Mouse (Mus musculus): ENCODE measurements at regions not wholly inside any gene's neighbourhood (a gene's known extent, or its start where the extent isn't known, plus 50 kb on each side); places are given as distances from the start of the nearest gene placed in this dataset.
A peak's percentile ranks its signal among the peaks of the same experiment; 100 is the strongest.

DNA sequence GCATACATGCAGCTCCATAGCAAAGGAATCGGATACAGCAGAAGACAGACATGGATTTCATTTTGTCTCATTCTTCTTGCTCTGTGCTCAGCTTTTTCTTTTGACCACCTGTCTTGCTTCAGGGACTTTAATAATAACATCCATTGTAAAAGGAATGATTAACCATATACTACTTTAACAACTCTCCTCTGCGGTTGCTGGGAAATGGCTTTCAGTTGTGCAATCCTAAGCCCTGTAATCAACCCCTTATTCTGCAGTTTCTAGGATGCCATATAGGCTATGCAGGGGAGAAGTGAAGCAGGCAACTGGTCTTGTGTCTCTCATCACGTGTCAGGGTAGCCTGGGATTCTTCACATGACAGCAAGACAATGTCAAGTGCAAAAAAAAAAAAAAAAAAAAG, 135.8 kb upstream of the Igf1 start:
- DNase-seq (ENCODE audit: low spot score) = no peak

DNA sequence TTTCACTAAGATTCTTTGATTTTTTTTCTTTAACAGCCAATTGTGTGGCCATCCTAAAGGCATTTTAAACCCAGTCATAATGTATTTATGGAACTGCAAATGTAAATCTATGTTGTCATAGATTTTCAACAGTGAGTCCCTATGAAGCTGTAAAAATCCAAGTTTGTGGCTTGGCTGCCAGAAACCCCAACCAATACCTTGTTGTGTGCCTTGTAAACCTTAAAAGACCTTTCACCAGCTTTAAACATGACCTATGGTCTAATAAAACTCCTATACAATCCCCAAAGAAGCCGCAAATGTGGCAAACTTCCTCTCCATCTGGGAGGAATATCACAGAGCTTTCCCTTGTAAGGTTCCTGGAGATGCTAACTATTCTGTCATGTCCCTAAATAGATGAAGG, 125.4 kb upstream of the Igf1 start:
- no peak for DNase-seq (ENCODE audit: low spot score)

DNA sequence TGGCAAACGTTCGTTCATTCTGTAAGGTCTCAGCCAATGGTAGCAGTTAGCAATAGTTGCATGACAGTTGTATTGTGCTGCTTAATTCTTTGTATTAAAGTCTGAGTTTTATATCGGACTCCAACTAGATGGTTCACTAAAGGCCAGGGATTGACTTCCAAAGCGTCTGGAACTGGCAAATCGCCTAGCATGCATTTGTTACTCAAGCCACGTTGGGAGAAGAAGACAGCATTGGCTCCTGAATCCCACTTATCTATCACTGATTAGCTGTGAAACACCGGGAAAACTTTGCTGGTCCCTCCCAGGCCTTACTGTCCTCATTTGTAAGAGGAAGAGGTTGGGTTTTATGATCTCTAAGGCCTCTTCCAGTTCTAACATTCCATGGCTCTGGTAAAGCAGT, 124.8 kb upstream of the Igf1 start:
- peak; percentile 7 for DNase-seq (ENCODE audit: low spot score)

DNA sequence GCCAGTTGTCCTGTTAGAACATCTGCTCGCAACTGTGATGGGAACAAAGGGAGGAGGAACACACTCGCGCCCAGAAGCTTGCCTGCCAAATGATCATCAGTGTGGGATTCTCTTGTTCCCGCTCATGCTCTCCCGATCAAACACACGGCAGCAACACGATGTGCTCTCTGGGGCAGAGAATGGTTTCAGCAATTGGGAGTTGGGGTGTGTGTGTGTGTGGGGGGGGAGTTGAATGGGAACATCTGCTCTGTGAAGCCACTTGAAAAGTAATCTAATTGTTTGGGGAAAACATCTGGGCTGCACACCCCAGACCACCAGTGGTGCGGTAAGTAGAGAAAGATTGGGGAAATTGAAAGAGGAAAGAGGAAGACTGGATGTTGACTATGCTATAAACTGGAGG, 117.7 kb upstream of the Igf1 start:
- DNase-seq (ENCODE audit: low spot score) = peak; percentile 55

DNA sequence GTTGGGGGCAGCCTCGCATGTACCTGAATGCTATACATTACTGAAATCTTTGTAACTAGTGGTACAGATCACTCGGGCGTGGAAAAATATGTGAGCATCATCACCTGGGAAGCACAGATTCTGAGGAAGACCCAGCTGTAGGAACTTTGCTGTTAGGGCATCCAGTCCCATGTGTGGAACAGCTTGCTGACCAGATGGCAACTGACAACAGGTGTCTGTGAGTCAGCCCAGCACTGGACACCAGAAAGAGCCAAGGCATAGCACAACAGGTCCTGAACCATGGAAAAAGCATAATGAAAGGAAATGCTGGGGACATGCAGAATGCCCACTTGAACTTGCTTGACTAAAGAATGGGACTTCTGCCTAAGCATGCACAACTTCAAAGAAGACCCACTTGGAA, 115.3 kb upstream of the Igf1 start:
- no peak for DNase-seq (ENCODE audit: low spot score)

DNA sequence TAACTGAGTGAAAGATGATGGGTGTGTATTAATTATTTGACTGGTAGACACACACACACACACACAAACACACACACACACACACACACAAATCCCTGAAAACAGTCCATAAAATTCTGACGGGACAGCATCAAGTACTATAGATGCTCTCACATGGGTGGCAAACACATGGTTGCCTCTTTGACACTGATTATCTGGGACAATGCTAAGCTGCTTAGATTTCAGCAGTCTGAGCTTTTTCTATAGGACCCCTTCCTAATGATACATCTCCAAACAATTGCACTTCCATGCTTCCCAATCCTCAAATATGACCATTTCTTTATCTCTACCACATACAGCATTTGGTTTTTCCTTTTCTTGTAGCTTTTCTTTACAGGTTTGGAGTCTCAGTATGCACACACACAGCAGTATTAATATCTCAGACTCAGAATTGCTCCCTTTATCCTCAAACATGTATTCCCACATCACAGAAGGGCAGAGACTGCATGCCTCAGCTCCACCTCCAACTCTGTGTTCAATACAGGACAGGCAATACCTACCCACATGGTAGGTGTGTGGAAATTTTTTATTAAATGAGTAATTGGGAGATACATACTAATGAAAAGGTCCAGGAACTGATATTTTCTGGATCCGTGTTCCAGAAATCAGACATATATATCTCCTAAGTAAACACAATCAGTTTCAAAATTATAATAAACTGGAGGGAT, 110.1 kb upstream of the Igf1 start:
- DNase-seq (ENCODE audit: low spot score) = no peak

DNA sequence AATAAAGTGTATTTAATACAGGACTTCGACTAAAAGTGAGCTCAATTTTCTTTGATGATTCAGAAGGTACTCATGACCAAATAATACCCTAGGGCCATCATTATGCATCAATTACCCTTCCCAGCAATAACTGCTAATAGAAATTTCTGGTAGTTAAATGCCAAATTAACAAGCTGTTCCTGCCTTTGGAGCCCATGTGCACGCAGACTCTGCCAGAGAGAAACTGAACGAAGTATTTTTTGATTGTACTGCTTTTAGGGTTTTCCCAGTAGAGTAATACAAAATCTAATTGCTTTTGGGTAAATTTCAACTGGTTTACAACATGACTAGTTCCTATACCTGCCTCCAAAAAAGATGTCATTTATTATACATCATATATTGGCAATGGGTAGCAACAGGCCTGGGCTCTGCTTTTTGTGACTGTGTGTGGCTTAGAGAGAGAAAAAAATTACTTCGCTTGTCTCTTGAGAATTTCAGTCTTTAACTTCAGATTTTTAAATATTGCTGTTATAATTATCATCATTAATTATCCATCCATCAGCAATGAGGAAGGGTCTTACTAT, 109.4 kb upstream of the Igf1 start:
- no peak for DNase-seq (ENCODE audit: low spot score)

DNA sequence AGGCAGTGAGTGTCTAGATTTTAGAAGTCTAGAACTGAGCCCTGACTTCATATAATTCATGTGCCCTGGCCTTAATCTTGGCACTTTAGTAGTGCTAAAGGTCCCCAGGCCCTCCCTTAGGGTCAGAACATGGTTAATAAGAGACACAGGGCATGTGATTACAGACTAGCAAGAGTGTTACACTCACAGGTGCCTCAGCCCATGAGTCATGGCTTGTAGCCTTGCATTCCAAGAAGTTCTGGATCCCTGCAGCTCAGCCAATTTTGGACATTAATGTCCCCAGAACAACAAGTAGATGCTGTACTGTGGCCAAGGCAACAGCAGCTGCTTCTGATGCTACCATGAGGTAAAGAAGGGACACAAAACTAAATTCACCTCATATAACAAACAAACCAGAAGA, 107.7 kb upstream of the Igf1 start:
- DNase-seq (ENCODE audit: low spot score) = no peak

DNA sequence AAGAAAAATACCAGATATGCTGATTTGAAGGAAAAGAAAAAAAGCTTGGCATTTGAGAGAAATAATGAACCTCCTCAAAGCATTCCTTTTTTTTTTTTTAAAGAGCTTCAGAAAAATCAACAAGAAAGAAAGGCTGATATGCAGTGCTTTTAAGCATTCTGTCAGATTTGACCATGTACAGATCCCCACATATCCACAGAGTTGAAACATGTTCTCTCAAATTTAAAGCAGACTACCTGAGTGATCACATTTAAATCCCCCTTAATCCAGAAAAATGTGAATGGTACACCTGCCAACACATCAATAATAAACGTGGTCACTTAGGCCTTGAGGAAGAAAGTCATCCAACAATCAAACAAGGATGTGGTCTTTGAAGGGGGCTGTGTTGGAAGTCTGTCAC, 107.1 kb upstream of the Igf1 start:
- no peak for DNase-seq (ENCODE audit: low spot score)

DNA sequence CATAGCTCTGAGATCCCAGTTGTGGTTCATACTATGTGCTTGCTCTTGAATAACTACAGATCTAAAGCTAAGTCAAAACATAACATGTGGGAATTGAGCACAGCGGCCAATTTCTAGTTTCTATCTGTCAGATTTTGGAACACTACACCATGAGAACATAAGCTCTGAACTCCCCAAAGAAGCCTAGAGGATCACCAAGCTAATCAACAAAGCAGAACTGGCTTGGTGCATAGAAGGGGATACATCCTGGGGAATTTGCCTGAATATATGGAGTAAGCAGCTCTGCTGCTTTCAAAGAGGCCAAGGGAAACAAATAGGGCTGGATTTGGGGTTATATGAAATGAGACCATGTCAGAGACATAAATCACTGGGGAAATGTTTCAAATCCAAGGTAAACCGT, 105.9 kb upstream of the Igf1 start:
- no peak for DNase-seq (ENCODE audit: low spot score)

DNA sequence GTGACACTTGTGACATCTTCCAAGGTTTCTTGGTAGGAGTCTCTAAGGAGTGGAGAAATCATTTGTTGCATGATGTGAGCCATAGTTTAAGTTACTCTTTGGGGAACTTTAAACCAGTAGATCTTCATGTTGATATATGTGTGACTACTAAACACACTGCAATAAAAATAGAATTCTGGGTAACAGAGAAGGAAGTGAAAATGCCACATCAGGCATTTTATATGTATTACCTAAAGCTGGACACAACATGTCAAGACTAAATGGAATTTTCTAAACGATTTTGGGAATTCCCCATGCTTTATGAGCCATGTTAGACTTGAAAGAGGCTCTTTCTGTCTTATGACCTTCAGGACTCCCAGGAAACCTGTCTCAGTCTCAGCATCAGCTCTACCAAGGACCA, 104.6 kb upstream of the Igf1 start:
- no peak for DNase-seq (ENCODE audit: low spot score)

DNA sequence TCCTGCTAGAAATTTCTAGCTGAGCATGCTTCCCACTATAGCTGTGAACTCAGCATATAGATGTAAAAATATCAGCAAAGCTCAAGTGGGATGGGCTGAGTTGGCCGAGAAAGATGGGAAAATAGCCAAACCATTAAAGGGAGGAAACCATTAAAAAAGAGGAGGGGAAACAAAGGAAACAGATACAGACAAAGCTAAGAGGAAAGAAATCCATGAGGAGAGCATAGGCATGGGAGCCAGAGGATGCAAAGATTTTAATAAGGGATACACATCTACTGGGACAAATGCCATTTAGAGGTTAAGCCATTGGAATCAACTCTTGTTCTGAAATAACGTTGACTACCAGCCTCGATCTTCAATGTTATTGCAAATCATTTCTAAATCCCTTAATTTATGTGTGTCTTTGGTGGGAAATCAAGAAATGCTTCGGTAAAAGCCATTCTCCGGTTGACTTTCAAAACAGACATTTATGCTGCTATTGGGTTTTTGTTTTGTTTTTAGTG, 96.5 kb upstream of the Igf1 start:
- no peak for DNase-seq (ENCODE audit: low spot score)

DNA sequence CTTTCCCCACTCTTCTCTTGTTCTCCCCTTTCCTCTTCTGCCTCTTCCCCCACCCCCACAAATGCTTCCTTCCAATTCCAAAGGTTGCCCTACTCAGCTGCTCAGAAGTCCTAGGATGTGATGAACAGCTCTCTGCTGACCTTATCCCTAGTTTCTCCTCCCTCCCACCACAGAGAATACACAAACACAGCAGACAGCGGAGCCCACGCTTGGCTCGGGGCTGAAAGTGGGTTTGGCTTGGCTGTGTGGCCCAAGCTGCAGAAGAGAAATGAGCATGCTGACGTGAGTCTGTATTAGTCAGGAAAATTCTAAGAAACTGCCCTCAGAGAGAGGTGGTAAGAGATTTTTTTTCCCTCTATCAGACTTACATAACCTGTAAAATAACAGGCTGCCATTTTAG, 70.5 kb upstream of the Igf1 start:
- DNase-seq (ENCODE audit: low spot score) = no peak

DNA sequence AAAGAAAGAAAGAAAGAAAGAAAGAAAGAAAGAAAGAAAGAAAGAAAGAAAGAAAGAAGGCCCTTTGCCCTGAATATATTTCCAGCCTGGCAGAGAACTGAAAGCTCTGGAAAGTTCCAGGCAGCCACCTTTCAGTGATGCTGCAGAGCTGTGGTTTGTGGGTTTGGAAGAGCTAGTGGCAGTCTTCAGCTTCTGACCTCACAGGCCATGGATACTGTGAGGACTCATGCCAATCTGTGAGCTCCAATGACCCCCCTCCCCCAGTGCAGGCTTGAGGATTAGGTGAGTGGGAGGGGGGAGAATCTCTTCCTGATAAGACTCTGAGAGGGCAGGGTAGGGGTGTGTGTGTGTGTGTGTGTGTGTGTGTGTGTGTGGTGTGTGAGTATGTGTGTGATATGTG, 65.7 kb upstream of the Igf1 start:
- no peak for DNase-seq (ENCODE audit: low spot score)

DNA sequence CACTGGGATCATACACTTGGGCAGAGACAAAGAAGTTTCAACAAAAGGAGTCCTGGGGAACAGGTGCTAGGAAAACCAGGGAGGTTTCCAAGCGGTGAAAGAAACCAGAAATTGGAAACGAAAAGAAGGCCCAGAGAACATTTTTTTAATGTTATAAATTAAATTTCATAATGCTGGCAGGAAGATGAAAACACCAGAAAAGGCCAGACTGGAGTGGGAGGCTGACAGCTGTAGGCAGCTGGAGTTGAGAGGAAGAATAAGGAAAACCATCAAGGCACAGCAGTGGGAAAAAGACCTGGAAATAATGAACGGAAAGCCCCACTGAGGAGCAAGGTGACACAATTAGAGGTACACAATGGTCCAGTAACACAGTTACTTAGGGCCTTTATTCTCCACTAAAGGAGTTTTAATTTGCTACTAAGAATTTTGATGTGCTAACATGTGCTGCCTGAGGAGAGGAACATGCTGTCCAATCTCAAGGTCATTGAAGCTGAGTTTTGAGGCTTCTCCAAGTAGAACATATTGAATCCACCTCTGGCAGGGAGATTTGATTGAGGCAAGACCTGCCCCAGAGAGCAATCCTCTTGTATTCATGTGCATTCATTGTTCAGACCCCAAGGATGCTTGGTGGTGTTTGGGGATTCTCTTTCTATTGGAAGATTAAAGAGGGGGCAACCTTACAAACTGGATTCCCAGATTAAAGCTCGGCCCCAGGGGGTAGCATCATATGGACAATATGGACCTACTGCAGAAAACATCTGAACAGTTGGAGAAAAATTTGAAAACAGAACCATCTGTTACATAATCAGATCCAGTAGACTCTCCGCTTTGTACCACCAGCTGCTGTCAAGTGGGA, 53.9 kb upstream of the Igf1 start:
- DNase-seq (ENCODE audit: low spot score) = peak; percentile 34

DNA sequence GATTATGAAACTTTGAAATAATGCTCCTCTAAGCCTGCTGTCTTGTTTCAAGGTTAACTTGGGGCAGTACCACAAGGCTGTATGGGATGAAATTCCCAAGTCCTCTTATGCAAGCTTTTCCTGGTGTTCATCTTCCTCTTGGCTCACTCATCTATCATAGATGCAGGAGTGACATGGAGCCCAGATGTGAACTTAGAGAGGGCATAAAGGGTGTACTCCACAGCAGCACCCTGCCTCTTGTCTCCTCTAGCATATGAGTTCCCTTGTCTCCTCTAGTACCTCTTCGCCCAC, 53.3 kb upstream of the Igf1 start:
- DNase-seq (ENCODE audit: low spot score) = no peak
